Mouse (Mus musculus): ENCODE measurements at regions not wholly inside any gene's neighbourhood (a gene's known extent, or its start where the extent isn't known, plus 50 kb on each side); places are given as distances from the start of the nearest gene placed in this dataset.

- DNase-seq = peak in 1 of 2 experiments; percentile 33
- intact Hi-C loops (cut with DNase I) = no loop called here
Measured at GRCm38 (mm10) chr6:84514623-84515022, 79.1 kb downstream of the Cyp26b1 start.

- DNase-seq = no peak
- intact Hi-C loops (cut with DNase I) = no loop called here
Measured at GRCm38 (mm10) chr6:84508598-84508997, 85.1 kb downstream of the Cyp26b1 start.

GRCm38 (mm10) chr6:84506675-84507074 lies 87.0 kb downstream of the Cyp26b1 start:
- DNase-seq = no peak

GRCm38 (mm10) chr6:84500255-84500886 lies 93.3 kb downstream of the Cyp26b1 start:
- no peak for DNase-seq
- intact Hi-C loops (cut with DNase I) = no loop called here

More at GRCm38 (mm10) chr6:84506675-84507074, 87.0 kb downstream of the Cyp26b1 start:
- intact Hi-C loops (cut with DNase I) = no loop called here

GRCm38 (mm10) chr6:84498076-84498475 lies 95.6 kb downstream of the Cyp26b1 start:
- DNase-seq = no peak
- intact Hi-C loops (cut with DNase I) = no loop called here

- intact Hi-C loops (cut with DNase I) = no loop called here
- DNase-seq = no peak
Measured at GRCm38 (mm10) chr6:84493676-84494075, 100.0 kb downstream of the Cyp26b1 start.

GRCm38 (mm10) chr6:84493169-84493568 lies 100.5 kb downstream of the Cyp26b1 start:
- no peak for DNase-seq
- intact Hi-C loops (cut with DNase I) = no loop called here

- DNase-seq = no peak
- intact Hi-C loops (cut with DNase I) = no loop called here
Measured at GRCm38 (mm10) chr6:84492594-84492993, 101.1 kb downstream of the Cyp26b1 start.

- no peak for DNase-seq
- intact Hi-C loops (cut with DNase I) = no loop called here
Measured at GRCm38 (mm10) chr6:84491106-84491505, 102.6 kb downstream of the Cyp26b1 start.

GRCm38 (mm10) chr6:84481205-84481604 lies 112.5 kb downstream of the Cyp26b1 start:
- intact Hi-C loops (cut with DNase I) = no loop called here
- DNase-seq = no peak

GRCm38 (mm10) chr6:84477072-84477471 lies 116.6 kb downstream of the Cyp26b1 start:
- intact Hi-C loops (cut with DNase I) = loop anchor here (10.0 kb wide), 1 partner anchor 382 kb away; no protein-coding TSS in a partner anchor
- no peak for DNase-seq

- intact Hi-C loops (cut with DNase I) = loop anchor here (10.0 kb wide), 1 partner anchor 382 kb away; no protein-coding TSS in a partner anchor
- peak; percentile 36 to 39 for DNase-seq
Measured at GRCm38 (mm10) chr6:84476466-84476865, 117.2 kb downstream of the Cyp26b1 start.

GRCm38 (mm10) chr6:84474835-84475234 lies 118.9 kb downstream of the Cyp26b1 start:
- intact Hi-C loops (cut with DNase I) = loop anchor here (10.0 kb wide), 1 partner anchor 380 kb away; no protein-coding TSS in a partner anchor
- DNase-seq = no peak

GRCm38 (mm10) chr6:84473171-84473570 lies 120.5 kb downstream of the Cyp26b1 start:
- DNase-seq = no peak
- intact Hi-C loops (cut with DNase I) = loop anchor here (10.0 kb wide), 1 partner anchor 378 kb away; no protein-coding TSS in a partner anchor

- peak in 1 of 2 experiments; percentile 8 for DNase-seq
- intact Hi-C loops (cut with DNase I) = loop anchor here (1.0 to 10.0 kb wide), 2 partner anchors 64 to 377 kb away; no protein-coding TSS in a partner anchor
Measured at GRCm38 (mm10) chr6:84472287-84472686, 121.4 kb downstream of the Cyp26b1 start.

GRCm38 (mm10) chr6:84467319-84467718 lies 126.4 kb downstream of the Cyp26b1 start:
- intact Hi-C loops (cut with DNase I) = no loop called here
- no peak for DNase-seq

- DNase-seq = no peak
- intact Hi-C loops (cut with DNase I) = no loop called here
Measured at GRCm38 (mm10) chr6:84466223-84466622, 127.5 kb downstream of the Cyp26b1 start.

- no peak for DNase-seq
- intact Hi-C loops (cut with DNase I) = no loop called here
Measured at GRCm38 (mm10) chr6:84465596-84465995, 128.1 kb downstream of the Cyp26b1 start.

GRCm38 (mm10) chr6:84463592-84464367 lies 129.9 kb downstream of the Cyp26b1 start:
- DNase-seq = no peak
- intact Hi-C loops (cut with DNase I) = no loop called here

- DNase-seq = no peak
- intact Hi-C loops (cut with DNase I) = no loop called here
Measured at GRCm38 (mm10) chr6:84456803-84457202, 136.9 kb downstream of the Cyp26b1 start.

GRCm38 (mm10) chr6:84445093-84445492 lies 148.6 kb downstream of the Cyp26b1 start:
- DNase-seq = no peak
- intact Hi-C loops (cut with DNase I) = no loop called here

GRCm38 (mm10) chr6:84442667-84443066 lies 151.0 kb downstream of the Cyp26b1 start:
- DNase-seq = no peak
- intact Hi-C loops (cut with DNase I) = no loop called here

All from heart, postnatal 14 days (tissue).